Mouse (Mus musculus) hindbrain, embryonic 10.5 days (tissue): ENCODE measurements around the gene Cant1. TPM values are rescaled to one million over a fixed set of nuclear protein-coding genes. Genes with fewer than 3 reads are reported as not detected.

Experiments
- polyA plus RNA-seq: library from polyadenylated mRNA; unstranded; fragments of >200 nt; fragmentation: Nextera tagmentation; extraction: Ambion mirVana; gene quantifications from 2 replicates; pipeline ENCODE4 v1.2.1, GENCODE M21; 2016

Gene Cant1
- polyA plus RNA-seq, 1 experiment from 2014 or later, result 31.1 TPM

Other genes with a start within 250 kb of the Cant1 start
- 13.9 and 23.0 TPM in 2 replicates for gene Cyth1, start 170.5 kb downstream of the Cant1 start, polyA plus RNA-seq
- gene Usp36, start 128.8 kb downstream of the Cant1 start, polyA plus RNA-seq, result 18.9 and 21.6 TPM in 2 replicates
- 0.19 and 0.21 TPM in 2 replicates for gene Cep295nl, start 76.6 kb downstream of the Cant1 start, polyA plus RNA-seq
- gene Timp2, start 63.3 kb downstream of the Cant1 start, polyA plus RNA-seq, result 28.6 and 36.3 TPM in 2 replicates
- 1.8 and 2.0 TPM in 2 replicates for gene Lgals3bp, start 17.0 kb downstream of the Cant1 start, polyA plus RNA-seq
- 1.8 and 2.0 TPM in 2 replicates for gene C1qtnf1, start 9.1 kb upstream of the Cant1 start, polyA plus RNA-seq
- 8.7 and 8.9 TPM in 2 replicates for gene Engase, start 57.7 kb upstream of the Cant1 start, polyA plus RNA-seq